Mouse (Mus musculus): ENCODE results near the gene Chga. TPM values are rescaled to one million over a fixed set of nuclear protein-coding genes. Genes with fewer than 3 reads are reported as not detected.
A peak's percentile ranks its signal among the peaks of the same experiment; 100 is the strongest.

Chga gene
- polyA plus RNA-seq, 1 experiment from 2014 or later, result 38.4 TPM

GRCm38 (mm10) chr12:102568219-102568618 is 13.4 kb downstream of the Chga start:
- Histone ChIP-seq H3K27ac (no peak overlapping the region), H3K9ac (no peak overlapping the region), H3K9me3 (no peaks in the 10 kb centered on the region), H3K27me3 (no peaks in the 10 kb centered on the region), H3K36me3 (replicated peaks) (peaks cover 19% of the 10 kb centered on the region), H3K4me1 (no peaks in the 10 kb centered on the region; the same call in 1 of the 2 replicates), H3K4me3 (replicated peaks) (no peak overlapping the region), H3K4me2 (no peak overlapping the region)
- no peak for ATAC-seq (ENCODE audit: low FRiP score)
- 85% methylated on average over 7 of the region's 7 CpGs for WGBS

- H3K36me3 ChIP-seq (replicated peaks), result peaks cover 21% of the 10 kb centered on the region
- no peak overlapping the region for H3K4me2 ChIP-seq
- no peak overlapping the region for H3K4me3 ChIP-seq (replicated peaks)
- H3K9me3 ChIP-seq, result no peaks in the 10 kb centered on the region
- no peaks in the 10 kb centered on the region for H3K27me3 ChIP-seq
- H3K9ac ChIP-seq, result no peak overlapping the region
- ATAC-seq (ENCODE audit: low FRiP score), result no peak
- no peaks in the 10 kb centered on the region for H3K4me1 ChIP-seq
- H3K27ac ChIP-seq, result no peak overlapping the region
- 91% methylated on average over 13 of the region's 13 CpGs for WGBS
These were observed 15.3 kb downstream of the Chga start for GRCm38 (mm10) chr12:102570111-102570510.

DNA sequence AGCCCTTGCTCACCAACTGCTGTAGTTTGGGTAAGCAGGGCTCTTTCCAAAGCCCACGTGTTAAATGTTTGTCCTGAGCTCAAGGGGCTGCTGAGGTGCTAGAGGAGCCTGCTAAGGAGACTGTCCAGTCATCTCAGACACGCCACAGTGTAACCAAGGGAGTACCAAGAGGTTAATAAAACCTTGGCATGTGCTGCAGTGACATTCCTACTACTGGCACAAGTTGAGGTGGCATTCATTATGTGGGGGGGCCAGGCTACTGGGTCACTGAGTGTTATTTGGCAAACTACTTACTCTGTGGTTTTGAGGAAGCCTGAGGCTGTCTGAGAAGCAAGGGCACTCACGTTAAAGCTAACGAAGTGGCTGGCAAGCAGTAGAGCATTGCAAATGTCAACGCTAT is 16.0 kb downstream of the Chga start:
- Histone ChIP-seq H3K36me3 (replicated peaks) (peaks cover 21% of the 10 kb centered on the region), H3K4me2 (no peak overlapping the region), H3K4me1 (no peaks in the 10 kb centered on the region), H3K4me3 (replicated peaks) (no peak overlapping the region), H3K9ac (no peak overlapping the region), H3K27ac (no peak overlapping the region), H3K27me3 (no peaks in the 10 kb centered on the region), H3K9me3 (no peaks in the 10 kb centered on the region)
- 75% methylated on average over 5 of the region's 5 CpGs for WGBS
- no peak for ATAC-seq (ENCODE audit: low FRiP score)

DNA sequence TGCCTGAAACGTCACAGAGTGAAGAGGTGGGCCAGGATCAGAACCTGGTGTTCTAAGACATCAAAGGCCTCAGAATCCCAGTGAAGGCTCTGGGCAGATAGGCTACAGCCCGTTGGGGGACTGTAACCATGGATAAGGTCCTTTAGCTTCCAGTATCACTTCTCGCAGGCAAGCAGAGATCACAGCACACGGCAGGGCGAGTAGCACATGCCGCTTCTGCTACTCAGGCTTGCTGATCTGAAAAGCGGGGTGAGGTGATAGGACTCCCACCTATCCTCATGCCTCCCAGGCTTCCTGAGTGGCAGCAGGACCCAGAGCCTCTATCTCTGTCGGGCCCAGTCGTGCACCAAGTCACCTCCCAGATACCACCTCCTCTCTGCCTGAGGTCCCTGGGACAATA is 16.9 kb downstream of the Chga start:
- no peak overlapping the region for H3K27ac ChIP-seq
- no peak overlapping the region for H3K4me3 ChIP-seq (replicated peaks)
- no peak overlapping the region for H3K9ac ChIP-seq
- H3K27me3 ChIP-seq, result no peaks in the 10 kb centered on the region
- H3K9me3 ChIP-seq, result no peaks in the 10 kb centered on the region
- H3K4me1 ChIP-seq, result no peaks in the 10 kb centered on the region
- ATAC-seq (ENCODE audit: low FRiP score), result no peak
- no peak overlapping the region for H3K4me2 ChIP-seq
- peaks cover 21% of the 10 kb centered on the region for H3K36me3 ChIP-seq (replicated peaks)
- 91% methylated on average over 9 of the region's 9 CpGs for WGBS

GRCm38 (mm10) chr12:102573036-102573435 is 18.3 kb downstream of the Chga start:
- Histone ChIP-seq H3K36me3 (replicated peaks) (peaks cover 21% of the 10 kb centered on the region), H3K27me3 (no peaks in the 10 kb centered on the region), H3K4me1 (no peaks in the 10 kb centered on the region), H3K9me3 (no peaks in the 10 kb centered on the region), H3K4me2 (no peak overlapping the region), H3K4me3 (replicated peaks) (no peak overlapping the region), H3K9ac (no peak overlapping the region), H3K27ac (no peak overlapping the region)
- 87% methylated on average over 7 of the region's 7 CpGs for WGBS
- ATAC-seq (ENCODE audit: low FRiP score), result no peak

DNA sequence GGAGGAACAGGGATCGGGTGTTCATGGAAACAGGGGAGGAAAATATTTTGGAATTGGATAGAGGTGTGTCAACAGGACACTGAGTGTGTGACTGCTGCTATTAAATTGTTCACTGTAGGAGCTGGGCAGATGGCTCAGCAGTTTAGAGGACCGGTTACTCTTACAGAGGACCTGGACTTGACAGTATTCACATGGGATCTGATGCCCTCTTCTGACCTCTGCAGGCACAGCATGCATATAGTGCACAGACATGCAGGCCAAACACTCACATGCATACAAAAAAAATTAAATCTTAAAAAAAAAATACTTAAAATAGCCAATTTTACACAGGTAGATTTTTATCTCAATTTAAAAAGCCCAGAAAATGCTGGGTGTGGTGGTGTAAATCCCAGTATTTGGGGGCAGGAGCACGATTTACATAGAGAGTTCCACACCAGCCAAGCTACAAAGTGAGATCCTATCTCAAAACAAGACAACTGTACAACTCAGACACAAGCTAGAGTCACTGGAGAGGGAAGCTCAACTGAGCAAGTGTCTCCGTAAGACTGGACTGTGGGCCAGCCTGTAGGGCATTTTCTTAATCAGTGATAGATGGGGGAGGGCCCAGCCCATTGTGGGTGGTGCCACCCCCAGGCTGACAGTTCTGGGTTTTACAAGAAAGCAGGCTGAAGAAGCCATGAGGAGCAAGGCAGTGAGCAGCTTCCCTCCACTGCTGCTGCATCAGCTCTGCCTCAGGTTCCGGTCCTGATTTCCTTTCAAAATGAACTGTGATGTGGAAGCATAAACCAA is 21.0 kb downstream of the Chga start:
- Histone ChIP-seq H3K4me2 (no peak overlapping the region), H3K9me3 (no peaks in the 10 kb centered on the region), H3K4me3 (replicated peaks) (no peak overlapping the region), H3K27ac (no peak overlapping the region), H3K36me3 (replicated peaks) (peaks cover 11% of the 10 kb centered on the region), H3K4me1 (no peaks in the 10 kb centered on the region), H3K27me3 (no peaks in the 10 kb centered on the region), H3K9ac (no peak overlapping the region)
- ATAC-seq (ENCODE audit: low FRiP score), result no peak
- 88% methylated on average over 5 of the region's 5 CpGs for WGBS

DNA sequence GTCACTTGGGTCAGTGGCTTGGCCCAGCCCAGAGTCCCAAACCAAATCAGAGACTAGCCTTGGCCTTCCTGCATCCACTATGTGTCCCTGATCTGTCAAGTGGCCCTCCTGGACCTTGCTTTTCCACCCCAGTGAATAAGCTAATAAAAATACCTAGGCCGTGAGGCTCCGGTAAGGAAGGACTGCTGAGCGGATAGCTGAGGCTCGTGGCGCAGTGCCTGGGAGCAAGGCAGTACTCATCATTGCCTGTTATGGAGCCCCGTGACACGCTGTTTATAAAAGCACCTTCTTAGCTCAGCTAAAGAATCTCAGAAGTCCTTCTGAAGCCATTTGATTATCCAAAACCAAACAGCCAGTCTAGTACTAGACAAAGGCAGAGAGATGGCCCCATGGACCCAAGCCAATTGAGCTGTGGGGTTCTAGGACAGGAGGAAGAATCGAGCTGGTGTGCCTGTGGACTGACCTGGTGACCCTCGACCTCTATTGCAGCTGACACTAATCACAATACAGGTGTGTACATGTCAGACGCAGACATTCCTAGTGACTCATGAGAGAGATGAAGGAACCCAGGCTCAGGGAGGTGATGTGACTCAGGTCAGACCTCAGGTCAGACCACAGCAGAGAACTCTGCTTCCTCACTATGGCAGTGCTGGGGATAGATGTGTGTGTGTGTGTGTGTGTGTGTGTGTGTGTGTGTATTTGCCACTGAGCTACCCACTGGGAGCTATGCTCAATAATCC is 22.1 kb downstream of the Chga start:
- no peaks in the 10 kb centered on the region for H3K4me1 ChIP-seq
- no peaks in the 10 kb centered on the region for H3K27me3 ChIP-seq
- 90% methylated on average over 10 of the region's 10 CpGs for WGBS
- ATAC-seq (ENCODE audit: low FRiP score), result no peak
- H3K4me2 ChIP-seq, result no peak overlapping the region
- peaks cover 13% of the 10 kb centered on the region for H3K36me3 ChIP-seq (replicated peaks)
- no peak overlapping the region for H3K27ac ChIP-seq
- no peaks in the 10 kb centered on the region for H3K9me3 ChIP-seq
- no peak overlapping the region for H3K4me3 ChIP-seq (replicated peaks)
- H3K9ac ChIP-seq, result no peak overlapping the region

- Histone ChIP-seq H3K9me3 (no peaks in the 10 kb centered on the region), H3K4me2 (no peak overlapping the region), H3K27ac (no peak overlapping the region), H3K4me3 (replicated peaks) (no peak overlapping the region), H3K27me3 (no peaks in the 10 kb centered on the region), H3K9ac (no peak overlapping the region), H3K4me1 (no peaks in the 10 kb centered on the region; the same call in 1 of the 2 replicates), H3K36me3 (replicated peaks) (peaks cover 12% of the 10 kb centered on the region)
- peak; percentile 78; the same call in 1 of the 2 replicates for ATAC-seq (ENCODE audit: low FRiP score)
- WGBS, result 71% methylated on average over 6 of the region's 6 CpGs
These were observed 24.3 kb downstream of the Chga start for GRCm38 (mm10) chr12:102579041-102579440.

DNA sequence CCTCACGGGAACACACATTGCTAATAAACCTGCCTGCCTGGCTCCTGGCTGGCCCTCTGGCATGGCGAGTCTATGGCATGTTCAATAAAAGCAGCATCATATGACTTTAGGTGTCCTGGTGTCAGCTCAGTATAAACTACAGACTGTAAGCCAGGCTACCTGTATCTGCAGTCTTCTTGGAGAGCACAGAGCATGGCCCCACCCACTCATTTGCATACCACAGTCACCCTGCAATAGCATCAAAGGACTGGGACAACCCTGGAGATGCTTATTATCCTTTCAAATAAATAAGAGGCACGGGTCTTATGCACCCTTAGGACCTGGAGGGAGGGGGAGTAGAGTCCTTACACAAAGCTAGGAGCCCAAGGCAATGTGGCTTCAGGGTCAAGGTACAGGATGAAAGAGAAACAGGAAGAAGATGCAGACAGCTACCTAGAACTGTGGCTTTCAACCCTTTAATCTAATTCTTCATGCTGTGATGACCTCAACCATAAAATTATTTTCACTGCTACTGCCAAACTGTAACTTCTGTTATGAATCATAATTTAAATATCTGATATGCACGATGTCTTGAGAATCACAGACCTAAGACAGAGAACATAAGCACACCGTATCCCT is 26.9 kb downstream of the Chga start:
- Histone ChIP-seq H3K9ac (no peak overlapping the region), H3K4me2 (no peak overlapping the region), H3K27me3 (no peaks in the 10 kb centered on the region), H3K36me3 (replicated peaks) (peaks cover 24% of the 10 kb centered on the region), H3K4me1 (no peaks in the 10 kb centered on the region; the same call in 1 of the 2 replicates), H3K4me3 (replicated peaks) (no peak overlapping the region), H3K9me3 (no peaks in the 10 kb centered on the region), H3K27ac (no peak overlapping the region)
- ATAC-seq (ENCODE audit: low FRiP score), result no peak
- WGBS, result 73% methylated on average over 5 of the region's 5 CpGs

- H3K27ac ChIP-seq, result no peak overlapping the region
- no peaks in the 10 kb centered on the region; the same call in 1 of the 2 replicates for H3K4me1 ChIP-seq
- no peak overlapping the region for H3K4me2 ChIP-seq
- no peaks in the 10 kb centered on the region for H3K9me3 ChIP-seq
- H3K9ac ChIP-seq, result no peak overlapping the region
- H3K27me3 ChIP-seq, result no peaks in the 10 kb centered on the region
- no peak overlapping the region for H3K4me3 ChIP-seq (replicated peaks)
- ATAC-seq (ENCODE audit: low FRiP score), result no peak
- peaks cover 26% of the 10 kb centered on the region for H3K36me3 ChIP-seq (replicated peaks)
- whole genome bisulfite sequencing, result 78% methylated on average over 11 of the region's 11 CpGs
These were observed 27.7 kb downstream of the Chga start for GRCm38 (mm10) chr12:102582441-102582840.

DNA sequence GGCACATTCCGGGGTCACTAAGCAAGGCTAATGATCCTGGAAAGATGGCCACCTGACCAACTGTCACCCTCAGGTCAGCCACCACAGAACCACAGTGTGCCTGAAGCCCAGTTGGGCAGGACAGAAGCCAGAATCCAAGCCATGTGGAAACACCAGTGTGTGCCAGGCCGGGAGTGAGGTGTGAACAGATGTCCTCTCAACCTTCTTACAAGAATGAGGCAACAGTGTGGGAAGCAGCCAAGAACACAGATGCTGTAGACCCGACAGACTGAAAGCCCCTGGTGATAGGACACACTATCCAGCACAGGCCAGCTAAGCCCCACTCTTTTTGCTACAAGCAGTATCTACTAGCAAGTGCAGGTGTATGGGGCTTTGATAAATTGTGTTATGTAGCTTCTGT is 30.6 kb downstream of the Chga start:
- ATAC-seq (ENCODE audit: low FRiP score), result no peak

DNA sequence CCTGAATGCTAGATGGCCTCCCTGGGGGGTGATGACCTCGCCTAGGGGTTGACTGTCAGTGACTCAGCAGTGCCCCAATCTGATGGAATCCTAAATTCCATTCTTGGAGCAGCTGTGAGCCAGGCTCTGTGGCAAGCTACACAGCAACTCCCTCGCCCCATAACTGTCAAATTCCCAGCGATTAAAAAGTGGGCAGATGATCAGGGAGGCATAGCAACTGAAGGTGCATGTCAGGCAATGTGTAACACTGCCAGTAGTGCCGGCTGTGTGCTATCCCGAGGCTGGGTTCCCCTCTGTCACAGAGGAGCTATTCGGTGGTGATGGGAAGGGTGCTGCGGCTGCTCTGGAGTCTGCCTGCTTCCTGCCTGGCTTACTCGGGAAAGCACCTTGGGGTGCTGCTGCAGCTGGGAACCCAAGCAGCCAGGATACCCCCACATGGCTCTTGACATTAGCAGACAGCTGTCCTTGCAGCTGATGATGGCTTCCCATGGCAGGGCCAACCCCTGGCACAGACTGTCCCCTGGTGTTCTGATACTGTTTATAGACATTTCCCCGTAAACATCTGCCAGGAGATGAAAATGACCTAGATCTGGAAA is 31.6 kb downstream of the Chga start:
- H3K27ac ChIP-seq, result no peak overlapping the region
- no peak overlapping the region for H3K9ac ChIP-seq
- 82% methylated on average over 9 of the region's 9 CpGs for WGBS
- no peak overlapping the region for H3K4me2 ChIP-seq
- no peak for ATAC-seq (ENCODE audit: low FRiP score)
- H3K27me3 ChIP-seq, result no peaks in the 10 kb centered on the region
- H3K4me1 ChIP-seq, result no peaks in the 10 kb centered on the region; the same call in 1 of the 2 replicates
- no peaks in the 10 kb centered on the region for H3K9me3 ChIP-seq
- H3K36me3 ChIP-seq (replicated peaks), result peaks cover 21% of the 10 kb centered on the region
- no peak overlapping the region for H3K4me3 ChIP-seq (replicated peaks)

More for the DNA sequence above, 30.6 kb downstream of the Chga start:
- no peak overlapping the region for H3K9ac ChIP-seq
- no peaks in the 10 kb centered on the region for H3K9me3 ChIP-seq
- no peak overlapping the region for H3K27ac ChIP-seq
- H3K4me2 ChIP-seq, result no peak overlapping the region
- WGBS, result 83% methylated on average over 3 of the region's 3 CpGs
- no peaks in the 10 kb centered on the region for H3K27me3 ChIP-seq
- H3K4me3 ChIP-seq (replicated peaks), result no peak overlapping the region
- H3K36me3 ChIP-seq (replicated peaks), result peaks cover 21% of the 10 kb centered on the region
- no peaks in the 10 kb centered on the region; the same call in 1 of the 2 replicates for H3K4me1 ChIP-seq
